Mouse (Mus musculus): Measurements from ENCODE around the gene Itga8.

The Itga8 gene

DNA sequence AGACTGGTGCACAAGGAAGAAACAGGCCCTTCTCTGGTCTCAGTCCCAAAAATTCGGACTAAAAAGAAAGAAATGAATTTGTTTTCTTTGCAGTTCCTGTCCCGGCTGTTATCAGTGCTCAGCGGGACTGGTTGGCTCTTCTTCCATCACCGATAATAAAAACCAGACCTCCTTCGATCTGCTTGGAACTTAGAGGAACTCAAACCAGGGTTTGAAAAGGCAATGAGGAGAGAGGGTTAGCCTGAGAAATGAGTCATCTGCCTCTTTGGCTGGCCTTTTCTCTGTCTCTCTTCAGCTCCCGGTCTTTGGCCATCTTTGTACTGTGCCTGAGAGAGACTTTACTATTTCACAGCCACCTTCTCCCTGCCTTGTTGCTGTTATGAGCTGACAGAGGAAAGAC, 112.7 kb downstream of the Itga8 start:
- no peak for DNase-seq

DNA sequence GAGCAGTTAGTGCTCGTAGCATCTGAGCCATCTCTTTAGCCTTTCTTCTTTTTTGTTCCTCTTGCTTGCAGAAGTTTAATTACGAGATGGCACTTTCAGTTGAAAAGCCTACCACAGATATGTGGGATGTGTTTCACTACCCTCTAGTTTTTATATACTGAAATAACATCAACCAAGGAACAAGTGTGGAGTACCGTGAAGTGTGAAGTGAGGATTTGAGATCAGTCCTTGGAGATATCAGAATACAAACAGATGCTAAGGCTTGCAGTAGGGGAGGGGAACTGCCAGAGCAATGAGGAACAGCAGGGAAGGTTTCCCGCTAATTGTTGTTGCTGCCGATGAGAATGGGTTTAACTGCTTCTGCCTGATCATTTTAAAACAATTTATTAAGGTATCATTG, 114.1 kb downstream of the Itga8 start:
- no peak for DNase-seq

DNA sequence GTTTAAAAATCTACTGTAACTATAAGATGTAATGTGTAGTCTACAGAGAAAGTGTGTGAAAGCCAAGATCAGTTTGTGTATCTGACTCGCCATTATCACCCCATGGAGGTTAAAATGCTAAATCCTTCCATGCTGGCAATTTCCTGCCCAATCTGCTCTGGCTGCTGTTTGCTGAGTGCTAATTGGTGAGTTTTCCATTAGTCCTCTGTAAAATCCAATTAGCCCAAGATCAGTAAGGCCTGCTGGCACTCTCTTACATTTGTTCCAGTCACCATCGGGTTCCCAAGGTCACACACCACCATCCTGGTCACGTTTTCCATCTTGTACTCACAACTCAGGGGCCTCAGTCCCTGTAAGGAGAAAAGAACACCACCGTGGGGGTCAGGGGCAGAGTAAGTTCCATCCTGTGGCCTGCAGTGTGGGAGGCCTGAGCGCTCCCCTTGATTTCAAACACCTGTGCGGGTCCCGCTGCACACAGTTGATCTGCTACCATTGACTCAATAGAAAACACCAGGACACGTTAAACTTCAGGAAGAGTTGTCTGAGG, 119.2 kb downstream of the Itga8 start:
- no peak for DNase-seq

DNA sequence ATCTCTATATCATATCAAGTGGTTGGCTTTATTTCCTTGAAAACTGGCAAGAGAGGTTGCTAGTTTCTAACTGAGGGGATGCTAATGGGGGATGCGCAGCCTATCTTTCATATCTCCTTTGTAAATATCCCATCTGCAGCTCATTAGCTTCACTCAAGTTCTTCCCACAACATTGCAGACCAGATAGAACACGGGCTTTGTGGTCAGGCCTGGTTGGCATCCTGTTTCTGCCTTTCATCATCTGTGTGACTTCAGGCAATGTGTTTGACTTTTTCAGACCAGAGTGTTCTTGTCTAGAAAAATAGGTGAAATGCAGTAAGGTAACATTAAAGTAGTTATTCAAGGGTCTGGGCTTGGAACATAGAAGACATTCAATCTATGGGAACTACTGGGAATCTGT, 121.1 kb downstream of the Itga8 start:
- DNase-seq = no peak

DNA sequence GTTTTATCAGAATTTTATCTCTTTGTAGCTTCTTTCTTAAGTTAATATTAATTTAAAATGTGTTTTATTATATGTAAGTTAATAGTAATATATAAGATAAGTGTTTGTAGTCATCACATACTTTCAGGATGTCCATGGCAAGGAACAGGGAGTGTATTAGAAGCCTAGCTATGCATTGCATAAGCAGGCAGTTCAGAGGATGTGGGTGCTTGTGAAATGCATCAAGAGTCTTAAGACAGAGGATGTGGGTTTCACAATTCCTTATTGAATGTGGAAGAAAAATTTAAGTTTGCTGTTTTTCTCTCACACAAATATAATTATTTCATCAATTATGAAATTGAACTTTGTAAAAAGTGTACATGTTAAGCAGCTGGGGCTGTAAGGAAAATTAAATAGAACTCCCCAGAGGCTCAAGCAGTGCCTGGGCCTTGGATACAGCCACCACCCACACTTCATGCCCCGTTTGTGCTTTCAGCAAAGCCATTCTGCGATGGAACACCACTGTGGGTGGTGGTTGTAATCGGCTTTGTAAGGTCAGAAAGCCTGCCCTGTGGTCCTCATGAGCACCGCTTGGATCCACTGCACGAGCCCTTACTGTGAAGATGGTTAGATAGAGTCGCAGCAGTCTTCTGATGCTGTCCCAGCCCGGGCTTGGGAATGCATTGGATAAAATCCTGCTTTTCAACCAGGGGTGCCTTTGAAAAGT, 126.8 kb downstream of the Itga8 start:
- no peak for DNase-seq

DNA sequence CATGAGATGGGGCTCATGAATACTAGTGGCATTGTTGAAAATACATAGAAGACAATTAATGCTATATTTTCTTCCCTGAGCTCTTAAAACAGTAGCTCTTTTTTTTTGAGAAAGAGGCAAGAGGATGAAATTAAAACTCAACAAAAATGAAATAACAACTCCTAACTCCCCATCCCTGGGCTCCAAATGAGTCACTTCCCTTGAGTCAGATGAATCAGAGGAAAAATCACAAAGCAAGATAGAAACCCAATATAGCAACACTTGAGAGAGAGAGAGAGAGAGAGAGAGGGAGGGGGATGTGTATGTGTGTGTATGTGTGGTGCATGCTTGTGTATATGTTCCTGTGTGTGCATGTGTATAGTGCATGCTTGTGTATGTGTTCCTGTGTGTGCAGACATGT, 131.5 kb downstream of the Itga8 start:
- DNase-seq = no peak

DNA sequence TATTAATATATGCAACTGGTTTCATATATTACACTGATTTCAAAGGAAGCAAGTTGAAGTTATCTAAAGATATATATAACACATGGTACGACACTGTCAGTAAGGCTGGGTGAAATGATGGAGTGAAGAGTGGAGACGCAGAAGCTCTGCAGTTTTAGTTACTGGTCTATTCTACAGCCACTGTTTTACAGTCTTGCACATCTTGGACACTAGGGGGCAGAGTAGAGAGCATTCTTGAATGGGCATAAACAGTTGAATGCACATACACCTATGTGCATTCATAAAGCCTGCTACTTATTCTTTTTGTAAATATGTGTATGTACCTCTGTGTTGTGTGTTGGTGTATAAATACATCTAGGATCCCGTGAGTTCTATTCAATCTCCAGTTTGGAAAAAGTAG, 141.2 kb downstream of the Itga8 start:
- DNase-seq = no peak

DNA sequence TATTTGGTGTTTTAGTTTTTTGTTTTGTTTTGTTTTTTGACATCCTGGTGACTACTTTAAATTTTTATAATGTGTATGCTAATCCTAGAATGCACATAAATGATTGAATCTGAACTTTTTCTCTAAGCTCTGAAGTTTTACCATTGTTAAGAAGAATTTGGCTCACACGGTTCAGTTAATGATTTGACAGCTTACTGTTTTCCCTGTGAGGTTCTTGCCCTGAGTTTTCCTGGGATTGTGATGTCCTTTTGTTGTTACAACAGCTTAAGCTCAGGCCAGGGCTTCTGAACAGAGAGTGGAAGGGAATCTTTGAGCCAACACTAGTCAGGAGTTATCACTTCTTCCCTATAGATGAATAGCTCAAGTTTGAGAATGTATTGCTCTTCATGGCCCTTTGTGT, 144.7 kb downstream of the Itga8 start:
- no peak for DNase-seq

DNA sequence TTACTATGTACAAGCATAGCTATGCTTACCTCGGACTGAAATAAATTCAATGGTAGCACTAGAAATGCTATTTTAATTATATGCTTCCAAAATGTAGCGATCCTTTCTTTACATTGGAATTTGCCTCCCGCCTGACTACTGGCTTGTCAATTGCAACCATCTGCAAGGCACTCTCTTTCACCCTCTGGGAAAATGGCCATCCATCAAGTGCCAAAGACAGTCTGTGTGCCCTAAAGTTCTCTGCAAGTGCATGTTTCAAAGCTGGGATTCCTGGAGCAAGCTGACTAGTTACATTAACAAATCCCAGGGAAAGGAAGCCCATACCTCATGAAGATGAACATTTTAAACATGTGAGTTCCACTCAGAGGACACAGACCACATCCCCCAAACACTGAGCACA, 145.3 kb downstream of the Itga8 start:
- DNase-seq = no peak

DNA sequence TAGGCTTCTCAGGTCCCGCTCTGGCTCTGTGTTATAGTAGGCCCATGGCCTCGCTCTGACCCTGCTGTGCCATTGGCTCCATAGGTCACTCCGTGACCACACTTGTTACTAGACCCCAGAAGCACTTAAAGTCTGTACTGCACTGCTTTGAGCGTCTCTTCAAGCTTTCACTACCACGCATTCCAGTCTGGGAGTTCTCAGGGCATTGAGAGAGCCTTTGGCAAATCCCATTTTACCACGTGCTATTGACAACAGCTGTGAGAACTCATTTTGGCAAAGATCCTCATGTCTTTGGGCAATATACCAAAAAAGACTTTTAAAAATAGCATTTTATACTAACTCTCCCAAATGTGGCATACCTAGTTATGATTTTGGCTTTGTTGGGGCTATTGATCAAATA, 147.0 kb downstream of the Itga8 start:
- no peak for DNase-seq

DNA sequence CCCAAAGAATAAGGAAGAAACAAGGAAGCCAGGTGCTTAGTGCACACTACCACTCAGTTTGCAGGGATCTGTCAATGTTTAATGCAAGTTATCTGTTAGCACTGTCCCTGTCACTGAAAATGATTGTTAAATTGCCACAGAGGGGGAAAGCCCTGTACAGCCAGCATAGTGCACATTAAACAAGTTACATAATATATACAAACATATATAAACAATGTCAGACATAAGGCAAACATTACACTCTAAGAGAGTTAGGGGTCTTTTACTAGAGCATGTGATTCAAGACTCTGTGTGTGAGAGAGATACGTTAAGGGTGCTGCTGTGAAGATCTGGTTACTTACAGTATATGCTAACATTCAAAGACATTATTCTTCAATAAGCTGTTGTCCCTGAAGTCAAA, 148.2 kb downstream of the Itga8 start:
- DNase-seq = no peak

DNA sequence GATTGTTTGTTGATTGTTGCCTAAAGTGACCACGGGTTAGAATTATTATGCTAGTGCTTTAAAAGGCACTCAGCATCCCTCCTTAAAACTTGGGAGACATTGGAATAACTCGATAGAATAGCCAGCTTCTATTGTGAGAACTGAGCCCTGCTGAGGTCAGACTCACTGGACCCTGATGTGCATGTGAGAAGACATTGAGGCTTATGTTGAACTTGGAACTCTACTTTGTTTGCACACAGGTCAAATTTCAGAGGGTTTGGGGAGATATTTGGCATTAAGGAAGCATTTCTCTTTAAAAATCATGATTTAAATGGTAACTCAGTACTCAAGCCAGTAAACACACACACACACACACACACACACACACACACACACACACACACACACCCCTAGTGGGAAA, 153.8 kb downstream of the Itga8 start:
- DNase-seq = no peak

DNA sequence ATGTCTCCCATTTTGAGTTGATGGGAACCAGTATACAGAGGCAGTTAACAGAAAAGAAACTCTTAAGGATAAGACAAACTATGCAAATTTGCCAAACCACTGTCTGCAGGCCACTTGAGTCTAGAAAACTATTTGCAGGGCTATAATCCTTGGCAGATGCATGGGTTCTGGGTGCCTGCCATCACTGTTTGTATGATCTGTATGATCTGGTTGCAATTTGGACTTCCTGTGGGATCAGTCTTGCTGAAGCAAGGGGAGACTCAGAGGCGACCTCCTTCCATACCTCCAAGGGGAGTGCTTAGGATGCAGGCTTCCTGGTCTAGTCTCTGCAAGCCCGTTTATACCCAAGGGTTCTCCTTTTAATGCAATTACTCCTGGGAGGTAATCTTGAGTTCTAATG, 155.1 kb downstream of the Itga8 start:
- DNase-seq = no peak

DNA sequence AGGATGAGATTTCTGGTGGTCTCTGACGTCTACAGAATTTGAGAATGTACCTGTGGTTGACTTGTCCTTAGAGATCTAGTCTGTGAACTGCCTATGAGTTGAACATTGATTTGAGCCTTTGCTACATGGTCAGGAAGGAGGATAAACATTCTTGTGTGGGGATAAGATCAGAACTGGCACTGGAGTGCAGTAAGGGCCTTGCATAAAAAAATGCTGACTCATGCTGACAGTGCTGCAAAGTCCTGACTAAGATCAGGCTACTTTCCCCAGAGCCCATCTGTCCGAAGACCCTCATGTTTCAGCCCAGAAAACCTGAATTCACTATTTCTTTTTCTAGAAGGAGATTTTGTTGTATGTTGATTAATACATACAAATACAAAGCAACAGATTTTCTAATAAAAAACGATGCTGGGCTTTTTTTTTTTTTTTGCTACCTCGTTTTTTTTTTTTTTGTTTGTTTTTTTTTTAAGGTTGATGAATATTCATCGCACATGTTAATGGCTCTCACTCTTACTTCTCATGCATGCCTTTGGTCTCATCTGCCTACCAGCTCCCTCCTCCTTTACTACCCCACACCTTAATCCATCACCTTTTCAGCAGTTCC, 162.9 kb downstream of the Itga8 start:
- no peak for DNase-seq

DNA sequence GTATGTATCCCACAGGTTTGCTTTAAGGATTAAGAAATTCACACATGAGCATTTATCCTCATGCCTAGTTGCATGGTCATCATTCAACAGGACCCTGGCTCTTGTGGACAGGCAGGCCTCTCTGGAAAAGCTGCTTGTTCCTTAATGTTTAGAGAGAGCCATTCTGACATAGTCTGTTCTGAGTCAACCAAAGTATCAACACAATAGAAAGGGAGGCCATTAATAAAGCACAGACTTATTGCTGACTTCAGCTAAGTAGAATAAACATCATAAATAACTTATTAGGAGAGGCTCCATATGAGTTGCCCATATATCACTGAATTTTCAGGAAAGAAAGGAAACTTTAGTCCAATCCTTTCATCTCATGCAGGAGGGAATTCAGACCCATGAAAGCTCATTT, 175.1 kb downstream of the Itga8 start:
- DNase-seq = no peak

DNA sequence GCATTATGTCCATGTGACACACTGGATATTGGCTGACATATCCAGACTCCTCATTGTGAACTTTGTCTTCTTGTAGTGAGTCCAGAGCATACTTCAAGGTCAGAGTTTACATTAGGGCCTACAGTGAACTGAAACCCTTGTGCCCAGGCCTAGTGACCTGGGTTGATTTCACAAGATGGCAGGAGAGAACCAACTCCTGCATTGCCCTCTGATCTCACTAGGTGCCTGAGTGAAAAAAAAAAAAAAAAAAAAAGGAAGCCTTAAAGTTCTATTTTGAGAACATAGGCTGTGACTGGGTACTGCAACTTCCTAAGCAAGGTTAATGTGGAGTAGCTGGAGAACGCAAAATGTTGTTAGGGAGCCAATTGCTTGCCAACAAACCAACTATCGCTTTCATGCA, 186.2 kb downstream of the Itga8 start:
- DNase-seq = no peak

DNA sequence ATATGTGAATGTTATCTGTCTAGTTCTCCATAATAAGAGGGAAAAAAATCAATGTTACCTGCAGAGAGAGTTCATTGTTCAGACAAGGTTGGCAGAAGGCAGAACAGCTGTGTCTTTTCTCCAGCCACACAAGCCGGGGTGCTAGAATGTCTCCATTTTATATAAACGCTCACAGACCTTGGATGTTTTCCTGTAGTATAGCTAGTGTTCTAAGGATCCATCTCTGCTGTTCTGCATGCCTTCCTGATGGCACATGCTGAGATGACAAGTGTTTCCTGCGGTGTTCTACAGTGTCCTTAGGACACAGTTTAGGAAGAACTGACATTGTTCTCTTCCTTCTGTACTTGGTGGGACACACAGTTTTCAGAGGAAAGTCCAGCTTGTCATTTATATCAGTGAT, 192.4 kb downstream of the Itga8 start:
- DNase-seq = no peak

DNA sequence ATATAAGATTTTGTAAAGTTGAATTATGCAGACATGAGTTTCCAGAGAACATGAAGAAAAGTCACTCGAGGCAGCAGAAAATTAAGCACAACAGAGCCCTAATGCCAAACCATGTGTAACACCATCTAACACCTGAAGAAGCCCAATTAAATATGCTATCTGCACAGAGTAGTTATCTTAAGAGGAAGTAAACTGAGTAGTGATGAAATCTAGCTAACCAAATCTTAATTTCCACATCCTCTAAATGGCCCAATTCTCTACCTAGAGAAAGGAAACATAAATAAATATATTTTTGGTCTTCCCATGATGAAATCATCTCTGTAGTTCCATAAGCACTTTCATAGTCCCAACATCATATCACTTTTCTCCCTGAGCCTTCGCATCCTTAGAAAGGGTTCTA, 193.4 kb downstream of the Itga8 start:
- no peak for DNase-seq

DNA sequence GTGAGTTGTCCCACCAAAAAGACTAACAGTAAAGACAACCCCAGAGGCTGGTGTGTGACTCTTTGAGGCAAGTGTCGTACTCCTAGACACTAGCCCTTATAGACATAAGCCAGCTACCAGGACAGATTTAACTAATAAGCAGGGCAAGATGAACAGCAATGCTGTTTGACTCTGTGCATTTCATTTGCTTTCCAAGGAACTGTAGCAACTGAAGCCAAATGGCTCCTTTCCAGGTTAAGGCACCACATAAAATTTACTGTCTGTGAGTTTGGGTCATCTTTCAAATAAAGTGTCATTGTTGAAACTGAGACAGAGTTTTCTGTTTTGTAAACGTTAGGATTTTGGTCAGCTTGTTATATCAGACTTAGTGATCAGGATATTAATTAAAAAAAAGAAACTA, 194.5 kb downstream of the Itga8 start:
- DNase-seq = no peak

DNA sequence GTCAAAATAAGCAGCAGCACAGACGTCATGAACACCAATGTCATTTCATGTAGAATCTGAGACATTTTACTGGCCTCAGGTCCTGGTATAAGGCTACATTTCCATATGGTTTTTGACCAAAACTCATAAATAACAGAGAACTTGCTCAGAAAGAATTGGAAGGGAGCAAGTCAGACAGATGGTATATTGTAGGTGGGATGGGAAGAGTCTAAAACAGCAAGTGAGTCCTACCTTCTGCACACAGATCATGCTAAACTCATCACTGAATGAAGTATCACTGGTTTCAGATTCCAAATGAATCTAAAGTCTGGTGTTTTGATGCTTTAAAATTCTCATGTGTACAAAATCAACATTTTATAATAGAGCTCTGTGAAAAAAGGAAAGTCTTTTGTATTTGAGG, 198.5 kb downstream of the Itga8 start:
- DNase-seq = no peak

DNA sequence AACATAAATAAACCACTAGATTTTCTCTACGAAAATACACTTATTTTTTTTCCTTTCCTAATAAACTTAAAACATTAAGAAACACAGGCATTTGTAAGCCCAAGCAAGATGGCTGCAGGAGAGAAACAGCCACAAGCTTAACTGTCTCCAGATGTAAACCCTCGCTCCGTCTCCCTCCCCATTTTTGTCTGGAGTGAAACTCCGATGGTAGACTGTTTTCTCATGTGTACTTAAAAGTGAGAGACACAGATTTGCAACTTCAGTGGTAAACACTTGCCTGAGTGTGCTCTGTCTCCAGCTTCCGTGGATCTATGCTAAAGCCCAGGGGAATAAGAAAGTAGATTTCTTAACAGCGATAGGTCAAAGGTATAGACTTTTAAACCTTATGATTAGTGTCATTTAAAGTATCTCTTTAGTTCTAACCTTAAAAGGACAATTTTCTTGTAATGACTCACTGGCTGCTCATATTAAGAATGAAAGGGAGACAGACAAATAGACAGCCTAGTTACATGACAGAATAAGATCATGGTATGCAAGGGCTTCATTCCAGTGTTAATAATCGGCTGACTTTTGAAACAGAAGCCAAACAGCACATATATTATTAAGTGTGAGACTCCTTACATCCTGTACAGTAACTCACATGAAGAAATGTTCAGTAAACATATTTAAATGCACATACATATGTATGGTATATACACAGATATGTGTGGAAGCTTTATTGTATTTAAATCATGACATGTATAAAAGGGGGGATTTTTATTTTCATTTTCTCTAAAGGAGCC, 209.3 kb downstream of the Itga8 start:
- DNase-seq = no peak

DNA sequence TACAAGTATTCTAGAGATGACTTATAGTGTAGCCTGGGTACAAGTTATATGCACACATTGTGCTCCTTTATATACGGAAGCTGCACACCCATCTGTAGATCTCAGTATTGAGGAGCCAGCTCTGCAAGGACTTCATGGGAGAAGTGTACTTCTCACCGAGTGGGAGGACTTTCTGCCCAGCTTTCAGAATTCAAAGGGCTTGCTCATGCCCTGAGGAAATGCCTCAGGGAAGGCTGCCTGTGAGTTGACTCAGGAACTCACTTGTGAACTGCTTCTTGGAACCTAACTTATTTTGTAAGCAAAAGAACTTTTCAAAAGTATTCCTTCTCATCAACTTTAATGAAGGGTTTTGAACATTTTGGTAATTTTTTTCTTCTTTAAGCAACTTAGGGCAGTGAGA, 210.7 kb downstream of the Itga8 start:
- no peak for DNase-seq

DNA sequence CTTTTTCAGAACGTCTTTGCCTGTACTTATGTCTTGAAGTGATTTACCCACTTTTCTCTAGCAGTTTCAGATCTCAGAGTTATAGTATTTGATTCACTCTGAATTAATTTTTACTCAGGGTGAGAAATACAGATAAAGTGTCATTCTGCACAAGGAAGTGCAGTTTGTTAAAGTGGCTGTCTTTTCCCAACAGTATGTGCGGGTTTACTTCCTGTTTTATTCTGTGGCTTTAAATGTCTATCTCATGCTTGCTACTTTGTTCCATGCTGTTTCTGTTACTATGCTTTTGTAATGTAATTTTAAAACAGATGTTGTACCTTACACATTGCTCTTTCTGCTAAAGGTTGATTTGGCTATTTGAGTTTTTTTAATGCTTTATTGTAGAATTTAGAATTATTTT, 216.2 kb downstream of the Itga8 start:
- DNase-seq = no peak

DNA sequence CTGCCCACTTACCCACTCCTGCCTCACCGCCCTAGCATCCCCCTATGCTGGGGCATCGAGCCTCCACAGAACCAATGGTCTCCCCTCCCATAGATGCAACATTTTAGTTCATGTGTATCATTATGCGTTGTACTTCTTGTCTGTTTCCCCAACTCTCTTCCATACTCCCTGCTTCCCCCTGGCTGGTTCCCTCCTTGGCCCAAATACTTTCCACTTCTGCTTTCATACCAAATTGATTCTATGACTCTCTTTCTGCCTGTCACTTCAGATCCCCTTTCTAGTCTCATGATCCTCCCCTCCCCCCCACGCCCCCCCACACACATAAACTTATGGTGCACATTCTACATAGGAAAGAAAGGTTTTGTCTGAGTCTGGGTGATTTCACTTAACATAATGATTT, 217.4 kb downstream of the Itga8 start:
- no peak for DNase-seq

Data from thymus, adult 18-20 months (tissue).